Mouse (Mus musculus) forebrain, embryonic 14.5 days (tissue): ENCODE measurements around the gene Siae. TPM values are rescaled to one million over a fixed set of nuclear protein-coding genes. Genes with fewer than 3 reads are reported as not detected.

Experiments used
- ATAC-seq: fragments of 200-750 bp; cut with Nextera tagmentation; 2 replicates; pipeline ENCODE4 v1.8.0; 2017; ENCODE audit warnings: mild to moderate bottlenecking, moderate library complexity
- DNase-seq: peaks from one replicate; pipeline ENCODE4 v3.0.0-alpha.2; 2015; ENCODE audit warnings: low spot score
- H3K27ac ChIP-seq: fragments of 300-500 bp; sonication (generic); 2 replicates; pipeline ENCODE4 v1.5.1; 2014; ENCODE audit warnings: low read depth, mild to moderate bottlenecking, control low read depth, low read length, moderate library complexity
- H3K27me3 ChIP-seq: fragments of 300-500 bp; sonication (generic); replicated peaks from 2 replicates; pipeline ENCODE4 v1.6.1; 2014; ENCODE audit warnings: low read length, control low read depth, mixed read lengths; ENCODE audit not compliant: control insufficient read depth, insufficient read depth
- H3K36me3 ChIP-seq: fragments of 300-500 bp; sonication (generic); 2 replicates; pipeline ENCODE4 v1.6.1; 2014; ENCODE audit warnings: low read length, control low read depth; ENCODE audit not compliant: control insufficient read depth, insufficient read depth
- H3K4me1 ChIP-seq: fragments of 300-500 bp; sonication (generic); 2 replicates; pipeline ENCODE4 v1.6.1; 2014; ENCODE audit warnings: antibody characterized with exemption, low read length, control low read depth; ENCODE audit not compliant: control insufficient read depth, insufficient read depth
- H3K4me2 ChIP-seq: fragments of 300-500 bp; sonication (generic); 2 replicates; pipeline ENCODE4 v1.6.1; 2014; ENCODE audit warnings: mild to moderate bottlenecking, control low read depth, low read length
- H3K4me3 ChIP-seq: fragments of 300-500 bp; sonication (generic); 2 replicates; pipeline ENCODE4 v1.5.1; 2014; ENCODE audit warnings: low read depth, low read length, control low read depth
- H3K9ac ChIP-seq: fragments of 300-500 bp; sonication (generic); 2 replicates; pipeline ENCODE4 v1.6.1; 2014; ENCODE audit warnings: mild to moderate bottlenecking, low read length, control low read depth, moderate library complexity
- H3K9me3 ChIP-seq: fragments of 300-500 bp; sonication (generic); replicated peaks from 2 replicates; pipeline ENCODE4 v1.6.1; 2016; ENCODE audit warnings: low read length, control low read depth, mixed read lengths; ENCODE audit not compliant: control insufficient read depth
- WGBS: fragments of 180-500 bp; shearing (Covaris S2); extraction: QIAGEN DNeasy Blood & Tissue Kit; methylation state at CpG from one replicate; pipeline ENCODE4 v1.1.7; 2014; 5-methylcytosine and 5-hydroxymethylcytosine counted together
- polyA plus RNA-seq: library from polyadenylated mRNA; unstranded; fragments of >200 nt; fragmentation: Nextera tagmentation; extraction: Ambion mirVana; gene quantifications from 2 replicates; pipeline ENCODE4 v1.2.1, GENCODE M21; 2014

Gene Siae
- polyA plus RNA-seq, 1 experiment from 2014 or later, result 8.5 TPM

- no peak for ATAC-seq
Measured at GRCm38 (mm10) chr9:37539170-37540025, 16.1 kb upstream of the Siae start, which contains the start of gene Vsig2. Gene Vsig2, plus strand, starts transcription at chr9:37539255.

GRCm38 (mm10) chr9:37540226-37540625 is 15.3 kb upstream of the Siae start:
- H3K4me3 ChIP-seq, result no peak overlapping the region
- H3K4me1 ChIP-seq, result peaks cover 6% of the 10 kb centered on the region; the same call in 1 of the 2 replicates
- ATAC-seq, result no peak
- H3K27ac ChIP-seq, result no peak overlapping the region
- WGBS, result 94% methylated on average over 4 of the region's 4 CpGs
- no peak for DNase-seq
- H3K36me3 ChIP-seq, result no peaks in the 10 kb centered on the region
- peaks cover 3% of the 10 kb centered on the region for H3K27me3 ChIP-seq
- no peaks in the 10 kb centered on the region for H3K9me3 ChIP-seq
- H3K4me2 ChIP-seq, result no peak overlapping the region
- H3K9ac ChIP-seq, result no peak overlapping the region

More at GRCm38 (mm10) chr9:37539170-37540025, 16.1 kb upstream of the Siae start, which contains the start of gene Vsig2:
- 54% methylated on average over 23 of the region's 23 CpGs for WGBS
- Histone ChIP-seq H3K27me3 (no peaks in the 10 kb centered on the region), H3K36me3 (no peaks in the 10 kb centered on the region), H3K4me2 (no peak within 1 kb of the TSS), H3K4me3 (no peak within 1 kb of the TSS), H3K4me1 (peaks cover 2% of the 10 kb centered on the region; the same call in 1 of the 2 replicates), H3K9ac (no peak within 1 kb of the TSS), H3K27ac (no peak within 1 kb of the TSS), H3K9me3 (no peaks in the 10 kb centered on the region)
- DNase-seq, result no peak

- Histone ChIP-seq H3K4me2 (no peak overlapping the region), H3K4me1 (peaks cover 6% of the 10 kb centered on the region; the same call in 1 of the 2 replicates), H3K27me3 (peaks cover 10% of the 10 kb centered on the region), H3K9me3 (no peaks in the 10 kb centered on the region), H3K36me3 (no peaks in the 10 kb centered on the region), H3K27ac (no peak overlapping the region), H3K4me3 (no peak overlapping the region), H3K9ac (no peak overlapping the region)
- ATAC-seq (no peak), DNase-seq (no peak)
- 85% methylated on average over 6 of the region's 6 CpGs for WGBS
Measured at GRCm38 (mm10) chr9:37540701-37541575, 14.6 kb upstream of the Siae start.

- ATAC-seq, result no peak
- Histone ChIP-seq H3K27ac (no peak overlapping the region), H3K27me3 (peaks cover 17% of the 10 kb centered on the region), H3K9ac (no peak overlapping the region), H3K4me3 (no peak overlapping the region), H3K9me3 (no peaks in the 10 kb centered on the region), H3K36me3 (no peaks in the 10 kb centered on the region), H3K4me2 (no peak overlapping the region), H3K4me1 (peaks cover 6% of the 10 kb centered on the region; the same call in 1 of the 2 replicates)
- DNase-seq, result no peak
- WGBS, result 76% methylated on average over 7 of the region's 7 CpGs
Measured at GRCm38 (mm10) chr9:37541851-37542642, 13.5 kb upstream of the Siae start.

- WGBS, result 33% methylated on average over 12 of the region's 12 CpGs
- DNase-seq, result no peak
- H3K27me3 ChIP-seq, result peaks cover 27% of the 10 kb centered on the region
Measured at GRCm38 (mm10) chr9:37543869-37544440, 11.5 kb upstream of the Siae start.

GRCm38 (mm10) chr9:37544447-37545165 is 10.9 kb upstream of the Siae start:
- H3K27ac ChIP-seq, result no peak overlapping the region
- H3K9ac ChIP-seq, result peak overlapping the region; percentile 32; the same call in 1 of the 2 replicates
- H3K9me3 ChIP-seq, result no peaks in the 10 kb centered on the region
- WGBS, result under 1% methylated on average over 29 of the region's 29 CpGs
- DNase-seq, result peak; percentile 73
- peak overlapping the region; percentile 24 for H3K4me3 ChIP-seq
- H3K4me1 ChIP-seq, result peaks cover 6% of the 10 kb centered on the region; the same call in 1 of the 2 replicates
- peak; percentile 67 for ATAC-seq
- H3K4me2 ChIP-seq, result peak overlapping the region; percentile 56
- H3K36me3 ChIP-seq, result no peaks in the 10 kb centered on the region
- peaks cover 27% of the 10 kb centered on the region for H3K27me3 ChIP-seq

More at GRCm38 (mm10) chr9:37543869-37544440, 11.5 kb upstream of the Siae start:
- Histone ChIP-seq H3K36me3 (no peaks in the 10 kb centered on the region), H3K4me1 (peaks cover 6% of the 10 kb centered on the region; the same call in 1 of the 2 replicates), H3K4me3 (peak overlapping the region; percentile 24; the same call in 1 of the 2 replicates), H3K9me3 (no peaks in the 10 kb centered on the region), H3K9ac (no peak overlapping the region), H3K4me2 (peak overlapping the region; percentile 56), H3K27ac (no peak overlapping the region)
- ATAC-seq, result peak; percentile 6; the same call in 1 of the 2 replicates

- no peaks in the 10 kb centered on the region for H3K9me3 ChIP-seq
- H3K27ac ChIP-seq, result no peak overlapping the region
- peak overlapping the region; percentile 24 for H3K4me3 ChIP-seq
- H3K4me2 ChIP-seq, result peak overlapping the region; percentile 56
- DNase-seq, result no peak
- H3K27me3 ChIP-seq, result peaks cover 27% of the 10 kb centered on the region
- H3K4me1 ChIP-seq, result peaks cover 6% of the 10 kb centered on the region; the same call in 1 of the 2 replicates
- peak overlapping the region; percentile 29; the same call in 1 of the 2 replicates for H3K9ac ChIP-seq
- peak; percentile 43 for ATAC-seq
- no peaks in the 10 kb centered on the region for H3K36me3 ChIP-seq
- WGBS, result 11% methylated on average over 17 of the region's 17 CpGs
Measured at GRCm38 (mm10) chr9:37545166-37545610, 10.3 kb upstream of the Siae start.
